Mouse (Mus musculus): ENCODE measurements around the gene Gpha2. TPM values are rescaled to one million over a fixed set of nuclear protein-coding genes. Genes with fewer than 3 reads are reported as not detected.
A peak's percentile ranks its signal among the peaks of the same experiment; 100 is the strongest.

Gpha2 gene
- total RNA-seq, 2 experiments from 2014 or later: 40.5 to 50.4 TPM

GRCm38 (mm10) chr19:6241274-6242107 lies 15.3 kb downstream of the Gpha2 start, which contains the start of gene Atg2a:
Gene Atg2a (plus strand): TSS chr19:6241668.
- peak; percentile 92 to 96 for DNase-seq (ENCODE audit: low spot score in 2 of 2)

GRCm38 (mm10) chr19:6242281-6242680 lies 16.1 kb downstream of the Gpha2 start:
- no peak for DNase-seq (ENCODE audit: low spot score in 2 of 2)

GRCm38 (mm10) chr19:6243226-6243625 lies 17.0 kb downstream of the Gpha2 start:
- no peak for DNase-seq (ENCODE audit: low spot score in 2 of 2)

GRCm38 (mm10) chr19:6245806-6246205 lies 19.6 kb downstream of the Gpha2 start:
- DNase-seq (ENCODE audit: low spot score in 2 of 2): no peak

GRCm38 (mm10) chr19:6247526-6248300 lies 21.5 kb downstream of the Gpha2 start:
- DNase-seq (ENCODE audit: low spot score in 2 of 2): no peak

GRCm38 (mm10) chr19:6253021-6253420 lies 26.8 kb downstream of the Gpha2 start:
- DNase-seq (ENCODE audit: low spot score in 2 of 2): no peak

GRCm38 (mm10) chr19:6260428-6260827 lies 34.2 kb downstream of the Gpha2 start:
- no peak for DNase-seq (ENCODE audit: low spot score in 2 of 2)

GRCm38 (mm10) chr19:6260946-6261345 lies 34.8 kb downstream of the Gpha2 start:
- DNase-seq (ENCODE audit: low spot score in 2 of 2): no peak

GRCm38 (mm10) chr19:6261379-6261778 lies 35.2 kb downstream of the Gpha2 start:
- no peak for DNase-seq (ENCODE audit: low spot score in 2 of 2)

GRCm38 (mm10) chr19:6262222-6262621 lies 36.0 kb downstream of the Gpha2 start:
- peak in 1 of 2 experiments; percentile 60 for DNase-seq (ENCODE audit: low spot score in 2 of 2)

- no peak for DNase-seq (ENCODE audit: low spot score in 2 of 2)
These were observed 36.8 kb downstream of the Gpha2 start for GRCm38 (mm10) chr19:6262839-6263433.

GRCm38 (mm10) chr19:6264200-6264599 lies 38.0 kb downstream of the Gpha2 start:
- DNase-seq (ENCODE audit: low spot score in 2 of 2): no peak

GRCm38 (mm10) chr19:6264945-6265344 lies 38.8 kb downstream of the Gpha2 start:
- DNase-seq (ENCODE audit: low spot score in 2 of 2): no peak

GRCm38 (mm10) chr19:6265727-6266182 lies 39.6 kb downstream of the Gpha2 start:
- DNase-seq (ENCODE audit: low spot score in 2 of 2): no peak

- DNase-seq (ENCODE audit: low spot score in 2 of 2): no peak
These were observed 41.4 kb downstream of the Gpha2 start for GRCm38 (mm10) chr19:6267306-6268169.

- DNase-seq (ENCODE audit: low spot score in 2 of 2): peak; percentile 74 to 81
These were observed 42.0 kb downstream of the Gpha2 start for GRCm38 (mm10) chr19:6268170-6268528.

- no peak for DNase-seq (ENCODE audit: low spot score in 2 of 2)
These were observed 42.5 kb downstream of the Gpha2 start for GRCm38 (mm10) chr19:6268670-6269132.

- DNase-seq (ENCODE audit: low spot score in 2 of 2): no peak
These were observed 43.8 kb downstream of the Gpha2 start for GRCm38 (mm10) chr19:6269798-6270475.

- no peak for DNase-seq (ENCODE audit: low spot score in 2 of 2)
These were observed 44.5 kb downstream of the Gpha2 start for GRCm38 (mm10) chr19:6270661-6271060.

GRCm38 (mm10) chr19:6271206-6271605 lies 45.0 kb downstream of the Gpha2 start:
- no peak for DNase-seq (ENCODE audit: low spot score in 2 of 2)
